Mouse (Mus musculus): ENCODE data around the gene Zcchc12. TPM values are rescaled to one million over a fixed set of nuclear protein-coding genes. Genes with fewer than 3 reads are reported as not detected.

The Zcchc12 gene
- polyA plus RNA-seq, 1 experiment from 2014 or later, result 6.0 TPM

DNA sequence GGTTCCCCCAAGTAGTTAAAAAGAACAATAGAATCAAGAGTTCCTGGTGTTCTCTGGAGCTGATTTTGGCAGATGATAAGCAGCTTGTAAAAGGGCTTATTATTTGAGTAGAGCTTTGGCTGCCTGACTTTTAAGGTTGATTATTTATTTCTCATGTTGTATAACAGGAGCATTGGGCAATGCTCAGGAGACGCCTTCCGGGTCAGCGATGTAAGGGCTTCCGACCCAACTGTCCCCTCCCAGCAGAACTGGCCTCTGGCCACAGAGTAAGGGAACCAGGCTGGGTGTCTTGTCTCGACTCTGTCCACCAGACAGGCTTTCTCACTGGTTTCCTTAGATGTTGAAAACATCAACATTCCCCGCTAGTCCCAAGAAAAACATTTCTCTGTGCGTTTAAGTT is 33.2 kb downstream of the Zcchc12 start:
- Histone ChIP-seq H3K4me1 (no peaks in the 10 kb centered on the region), H3K27ac (no peak overlapping the region), H3K4me3 (no peak overlapping the region), H3K36me3 (no peaks in the 10 kb centered on the region), H3K9me3 (replicated peaks) (no peaks in the 10 kb centered on the region), H3K27me3 (ENCODE audit: low read depth, poor library complexity, severe bottlenecking) (no peaks in the 10 kb centered on the region)
- WGBS, result 79% methylated on average over 7 of the region's 7 CpGs
- DNase-seq (ENCODE audit: low spot score), result no peak

DNA sequence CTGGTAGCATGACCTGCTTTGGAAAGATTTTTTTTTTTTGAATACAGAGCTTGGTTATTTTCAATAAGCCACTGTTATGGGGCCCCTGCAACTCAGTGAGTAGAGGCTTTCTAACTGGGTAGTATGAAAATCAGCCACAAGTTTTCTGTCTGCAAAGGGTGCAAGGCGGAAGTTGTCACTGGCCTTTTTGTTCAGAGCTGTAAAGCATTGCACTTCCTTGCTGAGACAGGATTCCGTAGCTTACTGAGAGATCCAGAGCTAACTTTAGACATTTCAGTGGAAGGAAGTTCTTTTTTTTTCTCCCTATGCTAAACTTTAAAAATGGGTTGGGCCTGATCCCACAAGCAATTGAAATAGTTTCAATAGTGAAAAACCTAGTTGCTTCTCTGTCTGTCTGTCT is 33.6 kb downstream of the Zcchc12 start:
- H3K27me3 ChIP-seq (ENCODE audit: low read depth, poor library complexity, severe bottlenecking), result no peaks in the 10 kb centered on the region
- no peaks in the 10 kb centered on the region for H3K4me1 ChIP-seq
- no peak overlapping the region for H3K4me3 ChIP-seq
- no peaks in the 10 kb centered on the region for H3K9me3 ChIP-seq (replicated peaks)
- H3K36me3 ChIP-seq, result no peaks in the 10 kb centered on the region
- H3K27ac ChIP-seq, result no peak overlapping the region
- DNase-seq (ENCODE audit: low spot score), result no peak
- WGBS, result 72% methylated on average over 2 of the region's 2 CpGs

DNA sequence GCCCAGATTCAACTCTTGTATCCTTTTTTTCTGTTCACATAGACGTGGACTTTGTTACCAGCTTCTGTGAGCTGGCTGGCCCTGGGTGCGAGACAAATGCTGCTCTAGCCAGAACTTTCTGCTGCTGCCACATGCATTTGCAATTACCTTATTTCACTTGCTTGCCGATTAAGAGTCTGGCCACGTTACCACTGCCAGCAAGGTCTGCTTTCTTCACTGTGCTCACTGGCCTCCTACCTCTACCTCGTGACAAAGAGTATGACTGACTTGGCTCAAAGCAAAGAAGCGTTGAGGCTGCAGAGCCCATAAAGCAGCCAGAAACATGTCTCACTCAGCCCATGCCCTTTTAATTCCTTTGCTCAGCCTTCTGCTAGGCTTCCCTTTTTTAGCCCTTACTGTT is 39.9 kb downstream of the Zcchc12 start:
- Histone ChIP-seq H3K27me3 (ENCODE audit: low read depth, poor library complexity, severe bottlenecking) (no peaks in the 10 kb centered on the region), H3K27ac (no peak overlapping the region), H3K9me3 (replicated peaks) (no peaks in the 10 kb centered on the region), H3K4me1 (no peaks in the 10 kb centered on the region), H3K36me3 (no peaks in the 10 kb centered on the region), H3K4me3 (no peak overlapping the region)
- 93% methylated on average over 6 of the region's 6 CpGs for WGBS
- no peak for DNase-seq (ENCODE audit: low spot score)

Other genes starting within 250 kb of the Zcchc12 start
- 1.9 and 3.2 TPM in 2 replicates for gene Il13ra1, start 83.8 kb upstream of the Zcchc12 start, polyA plus RNA-seq (2016; fragmentation: Nextera tagmentation; extraction: Ambion mirVana)
- gene Lonrf3, start 132.4 kb downstream of the Zcchc12 start, polyA plus RNA-seq (2016; fragmentation: Nextera tagmentation; extraction: Ambion mirVana), result 0.06 and 0.21 TPM in 2 replicates
- not detected in 2 replicates for gene Gm6268, start 205.4 kb downstream of the Zcchc12 start, polyA plus RNA-seq (2016; fragmentation: Nextera tagmentation; extraction: Ambion mirVana)

Data from limb, embryonic 10.5 days (tissue).